Mouse (Mus musculus): ENCODE measurements around the gene Ppt2. TPM values are rescaled to one million over a fixed set of nuclear protein-coding genes. Genes with fewer than 3 reads are reported as not detected.

The Ppt2 gene
- polyA plus RNA-seq, 1 experiment from 2014 or later, result 30.3 TPM

DNA sequence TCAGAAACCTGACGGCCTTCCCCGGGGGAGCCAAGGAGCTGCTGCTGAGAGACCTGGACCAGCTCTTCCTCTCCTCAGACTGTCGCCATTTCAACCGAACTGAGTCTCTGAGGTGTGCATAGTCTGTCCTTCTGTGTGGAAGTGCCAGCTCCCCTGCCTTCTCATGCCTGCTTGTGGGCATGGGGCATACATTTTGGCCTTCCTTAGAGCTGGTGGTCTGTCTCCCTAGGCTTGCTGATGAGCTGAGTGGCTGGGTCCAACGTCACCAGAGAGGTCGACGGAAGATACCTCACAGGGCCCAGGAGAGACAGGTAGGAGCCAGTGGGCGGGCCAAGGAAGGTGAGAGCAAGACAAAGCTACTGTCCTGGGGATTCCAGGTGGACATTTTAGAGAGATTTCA is 24.7 kb upstream of the Ppt2 start:
- Histone ChIP-seq H3K4me2 (ENCODE audit: low read depth) (no peak overlapping the region), H3K4me3 (ENCODE audit: low read depth, low read length) (no peak overlapping the region), H3K9me3 (ENCODE audit: control insufficient read depth, low read length) (no peaks in the 10 kb centered on the region), H3K36me3 (ENCODE audit: control insufficient read depth, insufficient read depth, low read length) (peaks cover 20% of the 10 kb centered on the region), H3K4me1 (ENCODE audit: control insufficient read depth, insufficient read depth, low read length) (peaks cover 6% of the 10 kb centered on the region; the same call in 1 of the 2 replicates), H3K9ac (ENCODE audit: low read length) (no peak overlapping the region), H3K27ac (ENCODE audit: low read depth, low read length) (no peak overlapping the region), H3K27me3 (ENCODE audit: control insufficient read depth, insufficient read depth, low read length) (no peaks in the 10 kb centered on the region)
- ATAC-seq (ENCODE audit: insufficient read depth, low FRiP score, low TSS enrichment) (no peak), DNase-seq (ENCODE audit: low spot score) (no peak)
- 95% methylated on average over 8 of the region's 8 CpGs for WGBS

GRCm38 (mm10) chr17:34652546-34652945 is 24.2 kb upstream of the Ppt2 start:
- DNase-seq (ENCODE audit: low spot score) (no peak), ATAC-seq (ENCODE audit: insufficient read depth, low FRiP score, low TSS enrichment) (no peak)
- Histone ChIP-seq H3K9ac (ENCODE audit: low read length) (no peak overlapping the region), H3K27me3 (ENCODE audit: control insufficient read depth, insufficient read depth, low read length) (no peaks in the 10 kb centered on the region), H3K27ac (ENCODE audit: low read depth, low read length) (no peak overlapping the region), H3K36me3 (ENCODE audit: control insufficient read depth, insufficient read depth, low read length) (peaks cover 20% of the 10 kb centered on the region), H3K4me1 (ENCODE audit: control insufficient read depth, insufficient read depth, low read length) (peaks cover 10% of the 10 kb centered on the region; the same call in 1 of the 2 replicates), H3K9me3 (ENCODE audit: control insufficient read depth, low read length) (no peaks in the 10 kb centered on the region), H3K4me3 (ENCODE audit: low read depth, low read length) (no peak overlapping the region), H3K4me2 (ENCODE audit: low read depth) (no peak overlapping the region)
- 92% methylated on average over 10 of the region's 10 CpGs for WGBS

- Histone ChIP-seq H3K36me3 (ENCODE audit: control insufficient read depth, insufficient read depth, low read length) (peaks cover 20% of the 10 kb centered on the region), H3K4me2 (ENCODE audit: low read depth) (no peak overlapping the region), H3K4me3 (ENCODE audit: low read depth, low read length) (no peak overlapping the region), H3K27me3 (ENCODE audit: control insufficient read depth, insufficient read depth, low read length) (no peaks in the 10 kb centered on the region), H3K4me1 (ENCODE audit: control insufficient read depth, insufficient read depth, low read length) (peaks cover 11% of the 10 kb centered on the region; the same call in 1 of the 2 replicates), H3K9ac (ENCODE audit: low read length) (no peak overlapping the region), H3K27ac (ENCODE audit: low read depth, low read length) (no peak overlapping the region), H3K9me3 (ENCODE audit: control insufficient read depth, low read length) (no peaks in the 10 kb centered on the region)
- no peak for ATAC-seq (ENCODE audit: insufficient read depth, low FRiP score, low TSS enrichment)
- peak; percentile 54 for DNase-seq (ENCODE audit: low spot score)
- WGBS, result 49% methylated on average over 19 of the region's 19 CpGs
Measured at GRCm38 (mm10) chr17:34651507-34652221, 23.4 kb upstream of the Ppt2 start.

DNA sequence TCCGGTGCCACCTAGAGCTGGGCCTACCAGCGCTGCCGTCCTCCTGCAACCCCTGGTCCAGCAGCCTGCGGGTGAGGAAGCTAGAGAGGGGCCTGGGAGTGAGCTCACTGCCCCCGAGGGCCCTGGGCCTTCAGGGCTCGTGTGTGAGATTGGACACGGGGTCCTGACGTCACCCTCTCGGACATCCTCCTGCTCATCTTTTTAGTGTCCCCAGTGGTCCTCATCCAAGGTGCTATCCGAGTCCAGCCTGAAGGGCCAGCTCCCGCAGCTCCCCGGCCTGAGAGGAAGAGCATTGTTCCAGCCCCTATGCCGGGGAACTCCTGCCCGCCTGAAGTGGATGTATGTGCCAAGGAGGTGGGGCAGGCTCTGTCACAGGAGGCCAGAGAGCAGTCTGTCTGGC is 22.5 kb upstream of the Ppt2 start:
- WGBS, result 90% methylated on average over 14 of the region's 14 CpGs
- Histone ChIP-seq H3K9ac (ENCODE audit: low read length) (no peak overlapping the region), H3K4me3 (ENCODE audit: low read depth, low read length) (no peak overlapping the region), H3K27me3 (ENCODE audit: control insufficient read depth, insufficient read depth, low read length) (no peaks in the 10 kb centered on the region), H3K4me2 (ENCODE audit: low read depth) (no peak overlapping the region), H3K27ac (ENCODE audit: low read depth, low read length) (no peak overlapping the region), H3K9me3 (ENCODE audit: control insufficient read depth, low read length) (no peaks in the 10 kb centered on the region), H3K4me1 (ENCODE audit: control insufficient read depth, insufficient read depth, low read length) (peaks cover 11% of the 10 kb centered on the region; the same call in 1 of the 2 replicates), H3K36me3 (ENCODE audit: control insufficient read depth, insufficient read depth, low read length) (peaks cover 20% of the 10 kb centered on the region)
- DNase-seq (ENCODE audit: low spot score), result no peak
- no peak for ATAC-seq (ENCODE audit: insufficient read depth, low FRiP score, low TSS enrichment)

GRCm38 (mm10) chr17:34649106-34649864 is 21.0 kb upstream of the Ppt2 start:
- Histone ChIP-seq H3K36me3 (ENCODE audit: control insufficient read depth, insufficient read depth, low read length) (peaks cover 20% of the 10 kb centered on the region), H3K9me3 (ENCODE audit: control insufficient read depth, low read length) (no peaks in the 10 kb centered on the region), H3K4me2 (ENCODE audit: low read depth) (no peak overlapping the region), H3K9ac (ENCODE audit: low read length) (no peak overlapping the region), H3K4me3 (ENCODE audit: low read depth, low read length) (no peak overlapping the region), H3K27me3 (ENCODE audit: control insufficient read depth, insufficient read depth, low read length) (no peaks in the 10 kb centered on the region), H3K4me1 (ENCODE audit: control insufficient read depth, insufficient read depth, low read length) (peaks cover 17% of the 10 kb centered on the region), H3K27ac (ENCODE audit: low read depth, low read length) (no peak overlapping the region)
- no peak for DNase-seq (ENCODE audit: low spot score)
- no peak for ATAC-seq (ENCODE audit: insufficient read depth, low FRiP score, low TSS enrichment)
- WGBS, result 88% methylated on average over 18 of the region's 18 CpGs

GRCm38 (mm10) chr17:34648141-34648890 is 20.0 kb upstream of the Ppt2 start:
- Histone ChIP-seq H3K4me1 (ENCODE audit: control insufficient read depth, insufficient read depth, low read length) (peaks cover 17% of the 10 kb centered on the region), H3K4me2 (ENCODE audit: low read depth) (peak overlapping the region; percentile 70), H3K27me3 (ENCODE audit: control insufficient read depth, insufficient read depth, low read length) (no peaks in the 10 kb centered on the region), H3K4me3 (ENCODE audit: low read depth, low read length) (peak overlapping the region; percentile 94), H3K27ac (ENCODE audit: low read depth, low read length) (no peak overlapping the region), H3K9me3 (ENCODE audit: control insufficient read depth, low read length) (no peaks in the 10 kb centered on the region), H3K36me3 (ENCODE audit: control insufficient read depth, insufficient read depth, low read length) (peaks cover 17% of the 10 kb centered on the region), H3K9ac (ENCODE audit: low read length) (no peak overlapping the region)
- 86% methylated on average over 16 of the region's 16 CpGs for WGBS
- ATAC-seq (ENCODE audit: insufficient read depth, low FRiP score, low TSS enrichment) (no peak), DNase-seq (ENCODE audit: low spot score) (no peak)

DNA sequence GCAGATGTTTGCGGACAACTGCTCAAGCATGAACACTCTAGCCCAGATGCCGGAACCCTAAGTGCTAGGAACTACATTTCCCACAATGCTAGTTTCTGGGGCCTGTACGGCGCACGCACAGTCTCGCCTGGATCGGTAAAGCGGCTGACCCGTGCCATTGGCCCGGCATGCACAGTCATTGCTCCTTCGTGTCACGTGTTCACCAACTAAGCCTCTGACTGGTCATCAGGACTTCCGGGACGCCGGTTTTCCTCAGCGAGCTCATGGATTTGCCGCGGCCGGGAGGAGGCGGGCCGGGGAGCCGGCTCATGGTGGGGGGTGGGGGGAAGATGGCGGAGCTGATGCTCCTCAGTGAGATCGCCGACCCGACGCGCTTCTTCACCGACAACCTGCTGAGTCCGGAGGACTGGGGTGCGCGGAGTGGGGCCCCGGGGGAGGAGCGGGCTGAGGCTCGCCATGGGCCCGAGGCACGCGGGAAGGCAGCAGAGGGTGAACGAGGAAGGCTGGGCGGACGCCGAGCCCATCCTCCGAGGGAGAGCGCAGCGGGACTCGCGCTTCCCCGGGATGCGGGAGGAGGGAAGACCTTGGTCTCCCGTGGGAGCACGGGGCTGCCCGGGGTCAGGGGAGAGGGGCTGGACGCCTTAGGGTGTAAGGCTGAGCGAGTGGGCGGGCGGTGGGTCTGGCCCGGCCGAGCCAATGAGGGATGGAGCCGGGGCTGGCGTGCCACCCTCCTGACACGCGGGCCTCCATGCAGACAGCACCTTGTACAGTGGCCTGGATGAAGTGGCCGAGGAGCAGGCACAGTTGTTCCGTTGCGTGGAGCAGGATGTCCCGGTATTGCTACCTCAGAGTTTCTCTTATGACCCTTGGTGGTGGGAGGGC is 18.8 kb upstream of the Ppt2 start, which contains the start of gene Atf6b:
Gene Atf6b (plus strand): TSS at position 241 of the 882 bp plus-strand sequence.
- H3K36me3 ChIP-seq (ENCODE audit: control insufficient read depth, insufficient read depth, low read length), result peaks cover 10% of the 10 kb centered on the region
- H3K9me3 ChIP-seq (ENCODE audit: control insufficient read depth, low read length), result no peaks in the 10 kb centered on the region
- 1% methylated on average over 65 of the region's 66 CpGs for WGBS
- peak within 1 kb of the TSS; percentile 91 for H3K9ac ChIP-seq (ENCODE audit: low read length)
- ATAC-seq (ENCODE audit: insufficient read depth, low FRiP score, low TSS enrichment) (peak; percentile 97), DNase-seq (ENCODE audit: low spot score) (peak; percentile 94)
- peak within 1 kb of the TSS; percentile 20; the same call in 1 of the 2 replicates for H3K27ac ChIP-seq (ENCODE audit: low read depth, low read length)
- peaks cover 17% of the 10 kb centered on the region for H3K4me1 ChIP-seq (ENCODE audit: control insufficient read depth, insufficient read depth, low read length)
- no peaks in the 10 kb centered on the region for H3K27me3 ChIP-seq (ENCODE audit: control insufficient read depth, insufficient read depth, low read length)
- H3K4me3 ChIP-seq (ENCODE audit: low read depth, low read length), result peak within 1 kb of the TSS; percentile 94
- H3K4me2 ChIP-seq (ENCODE audit: low read depth), result peak within 1 kb of the TSS; percentile 70

All from neural tube, embryonic 11.5 days (tissue).